Mouse (Mus musculus) stomach, embryonic 16.5 days (tissue): ENCODE results near the gene Nek5. TPM values are rescaled to one million over a fixed set of nuclear protein-coding genes. Genes with fewer than 3 reads are reported as not detected.
A peak's percentile ranks its signal among the peaks of the same experiment; 100 is the strongest.

Experiments
- ATAC-seq: fragments of 200-750 bp; cut with Nextera tagmentation; 2 replicates; pipeline ENCODE4 v1.8.0; 2017; ENCODE audit warnings: moderate number of reproducible peaks, moderate TSS enrichment; ENCODE audit not compliant: insufficient read depth, low FRiP score
- H3K27ac ChIP-seq: fragments of 300-500 bp; sonication (generic); 2 replicates; pipeline ENCODE4 v1.5.1; 2014; ENCODE audit warnings: low read length
- H3K27me3 ChIP-seq: fragments of 300-500 bp; sonication (generic); 2 replicates; pipeline ENCODE4 v1.6.1; 2014; ENCODE audit warnings: low read length, control low read depth, mixed read lengths; ENCODE audit not compliant: control insufficient read depth, insufficient read depth
- H3K36me3 ChIP-seq: fragments of 300-500 bp; sonication (generic); 2 replicates; pipeline ENCODE4 v1.6.1; 2014; ENCODE audit warnings: low read length; ENCODE audit not compliant: control insufficient read depth, insufficient read depth
- H3K4me1 ChIP-seq: fragments of 300-500 bp; sonication (generic); 2 replicates; pipeline ENCODE4 v1.6.1; 2014; ENCODE audit warnings: low read length, control low read depth, mixed read lengths; ENCODE audit not compliant: control insufficient read depth, insufficient read depth
- H3K4me2 ChIP-seq: fragments of 300-500 bp; sonication (generic); 2 replicates; pipeline ENCODE4 v1.6.1; 2014; ENCODE audit warnings: low read depth, low read length, mixed read lengths
- H3K4me3 ChIP-seq: fragments of 300-500 bp; sonication (generic); replicated peaks from 2 replicates; pipeline ENCODE4 v1.5.1; 2014; ENCODE audit warnings: mild to moderate bottlenecking, low read length
- H3K9ac ChIP-seq: fragments of 300-500 bp; sonication (generic); 2 replicates; pipeline ENCODE4 v1.6.1; 2014; ENCODE audit warnings: low read length
- H3K9me3 ChIP-seq: fragments of 300-500 bp; sonication (generic); replicated peaks from 2 replicates; pipeline ENCODE4 v1.6.1; 2016; ENCODE audit warnings: low read length, control low read depth; ENCODE audit not compliant: control insufficient read depth
- WGBS: fragments of 180-500 bp; shearing (Covaris S2); extraction: QIAGEN DNeasy Blood & Tissue Kit; methylation state at CpG from one replicate; pipeline ENCODE4 v1.1.7; 2014; 5-methylcytosine and 5-hydroxymethylcytosine counted together
- polyA plus RNA-seq: library from polyadenylated mRNA; unstranded; fragments of >200 nt; fragmentation: Nextera tagmentation; extraction: Ambion mirVana; gene quantifications from 2 replicates; pipeline ENCODE4 v1.2.1, GENCODE M21; 2015

The Nek5 gene
- polyA plus RNA-seq, 1 experiment from 2014 or later: 0.58 TPM

- 49% methylated on average over 12 of the region's 12 CpGs for WGBS
- H3K4me1 ChIP-seq: peaks cover 3% of the 10 kb centered on the region; the same call in 1 of the 2 replicates
- H3K36me3 ChIP-seq: 0 out of 2 replicates have a peak, but pooled peaks cover 2% of the 10 kb centered on the region
- peak; percentile 68; the same call in 1 of the 2 replicates for ATAC-seq
- H3K27me3 ChIP-seq: no peaks in the 10 kb centered on the region
- H3K9me3 ChIP-seq: no peaks in the 10 kb centered on the region
- H3K9ac ChIP-seq: no peak overlapping the region
- H3K4me3 ChIP-seq: no peak overlapping the region
- no peak overlapping the region for H3K4me2 ChIP-seq
- no peak overlapping the region for H3K27ac ChIP-seq
These were observed 7.2 kb upstream of the Nek5 start for GRCm38 (mm10) chr8:22132062-22132461.

GRCm38 (mm10) chr8:22107020-22107419, 17.8 kb downstream of the Nek5 start:
- no peaks in the 10 kb centered on the region for H3K27me3 ChIP-seq
- WGBS: 71% methylated on average over 4 of the region's 4 CpGs
- H3K4me3 ChIP-seq: no peak overlapping the region
- no peaks in the 10 kb centered on the region for H3K4me1 ChIP-seq
- no peak overlapping the region for H3K9ac ChIP-seq
- no peak overlapping the region for H3K4me2 ChIP-seq
- H3K36me3 ChIP-seq: no peaks in the 10 kb centered on the region
- no peak overlapping the region for H3K27ac ChIP-seq
- H3K9me3 ChIP-seq: no peaks in the 10 kb centered on the region
- ATAC-seq: no peak

- WGBS: 47% methylated on average over 8 of the region's 8 CpGs
These were observed 33.3 kb downstream of the Nek5 start for GRCm38 (mm10) chr8:22091568-22091967.

GRCm38 (mm10) chr8:22089226-22089625, 35.6 kb downstream of the Nek5 start:
- no peak overlapping the region for H3K4me2 ChIP-seq
- WGBS: 97% methylated on average over 4 of the region's 4 CpGs
- H3K9ac ChIP-seq: no peak overlapping the region
- H3K27ac ChIP-seq: no peak overlapping the region
- no peaks in the 10 kb centered on the region for H3K4me1 ChIP-seq
- H3K27me3 ChIP-seq: no peaks in the 10 kb centered on the region
- no peaks in the 10 kb centered on the region for H3K9me3 ChIP-seq
- no peak overlapping the region for H3K4me3 ChIP-seq
- ATAC-seq: no peak
- H3K36me3 ChIP-seq: no peaks in the 10 kb centered on the region

More at GRCm38 (mm10) chr8:22091568-22091967, 33.3 kb downstream of the Nek5 start:
- H3K9ac ChIP-seq: no peak overlapping the region
- ATAC-seq: no peak
- H3K27me3 ChIP-seq: no peaks in the 10 kb centered on the region
- H3K4me1 ChIP-seq: no peaks in the 10 kb centered on the region
- no peak overlapping the region for H3K4me2 ChIP-seq
- H3K36me3 ChIP-seq: no peaks in the 10 kb centered on the region
- H3K4me3 ChIP-seq: no peak overlapping the region
- H3K27ac ChIP-seq: no peak overlapping the region
- H3K9me3 ChIP-seq: no peaks in the 10 kb centered on the region

DNA sequence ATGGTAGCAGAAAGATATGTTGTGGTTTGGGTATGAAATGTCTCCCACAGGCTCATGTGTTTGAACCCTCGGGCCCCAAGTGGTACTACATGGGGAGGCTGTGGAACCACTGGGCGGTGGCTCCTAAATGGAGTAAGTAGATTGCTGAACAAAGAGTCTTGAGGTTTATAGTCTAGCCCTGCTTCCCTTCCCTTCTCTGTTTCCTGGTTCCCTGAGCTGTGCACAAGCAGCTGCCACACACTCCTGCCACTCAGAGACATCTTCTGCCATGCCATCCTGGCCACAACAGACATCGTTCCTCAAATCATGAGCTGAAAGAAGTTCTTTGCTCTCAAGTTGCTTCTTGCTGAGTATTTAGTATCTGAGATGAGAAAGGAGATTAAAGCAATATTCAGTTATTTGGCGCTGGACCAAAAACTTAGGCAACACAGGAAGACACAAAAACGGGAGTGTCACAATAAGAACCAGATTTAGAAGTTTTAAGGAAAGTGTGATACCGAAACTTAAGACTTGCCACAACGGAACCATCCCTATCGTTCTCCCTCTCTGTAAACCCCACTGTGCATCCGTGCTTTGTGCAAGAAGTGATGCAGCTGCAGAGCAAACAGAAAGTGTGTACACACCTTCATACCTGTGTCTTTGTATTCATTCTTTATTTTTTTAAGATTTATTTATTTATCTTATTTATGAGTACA, 45.4 kb downstream of the Nek5 start:
- Histone ChIP-seq H3K9ac (no peak overlapping the region), H3K4me3 (no peak overlapping the region), H3K4me1 (no peaks in the 10 kb centered on the region), H3K9me3 (no peaks in the 10 kb centered on the region), H3K27me3 (no peaks in the 10 kb centered on the region), H3K36me3 (no peaks in the 10 kb centered on the region), H3K4me2 (no peak overlapping the region), H3K27ac (no peak overlapping the region)
- no peak for ATAC-seq
- WGBS: 79% methylated on average over 9 of the region's 9 CpGs

- H3K9ac ChIP-seq: no peak overlapping the region; the same call in 1 of the 2 replicates
- peaks cover 5% of the 10 kb centered on the region; the same call in 1 of the 2 replicates for H3K4me1 ChIP-seq
- WGBS: 3% methylated on average over 3 of the region's 3 CpGs
- H3K27me3 ChIP-seq: peaks cover 5% of the 10 kb centered on the region; the same call in 1 of the 2 replicates
- H3K9me3 ChIP-seq: no peaks in the 10 kb centered on the region
- ATAC-seq: no peak
- peaks cover 15% of the 10 kb centered on the region for H3K36me3 ChIP-seq
- peak overlapping the region; percentile 95 for H3K4me2 ChIP-seq
- peak overlapping the region; percentile 83 for H3K4me3 ChIP-seq
- H3K27ac ChIP-seq: no peak overlapping the region
These were observed 63.7 kb downstream of the Nek5 start for GRCm38 (mm10) chr8:22061126-22061525.

GRCm38 (mm10) chr8:22060446-22060889, 64.4 kb downstream of the Nek5 start, which contains the start of gene Alg11:
Gene Alg11 (plus strand): TSS chr8:22060721.
- H3K9me3 ChIP-seq: no peaks in the 10 kb centered on the region
- H3K4me3 ChIP-seq: peak within 1 kb of the TSS; percentile 83
- H3K27ac ChIP-seq: peak within 1 kb of the TSS; percentile 55; the same call in 1 of the 2 replicates
- H3K36me3 ChIP-seq: peaks cover 9% of the 10 kb centered on the region
- under 1% methylated on average over 31 of the region's 36 CpGs for WGBS
- H3K27me3 ChIP-seq: peaks cover 5% of the 10 kb centered on the region; the same call in 1 of the 2 replicates
- H3K9ac ChIP-seq: peak within 1 kb of the TSS; percentile 76
- peak; percentile 100 for ATAC-seq
- peak within 1 kb of the TSS; percentile 98 for H3K4me2 ChIP-seq
- peaks cover 5% of the 10 kb centered on the region; the same call in 1 of the 2 replicates for H3K4me1 ChIP-seq

DNA sequence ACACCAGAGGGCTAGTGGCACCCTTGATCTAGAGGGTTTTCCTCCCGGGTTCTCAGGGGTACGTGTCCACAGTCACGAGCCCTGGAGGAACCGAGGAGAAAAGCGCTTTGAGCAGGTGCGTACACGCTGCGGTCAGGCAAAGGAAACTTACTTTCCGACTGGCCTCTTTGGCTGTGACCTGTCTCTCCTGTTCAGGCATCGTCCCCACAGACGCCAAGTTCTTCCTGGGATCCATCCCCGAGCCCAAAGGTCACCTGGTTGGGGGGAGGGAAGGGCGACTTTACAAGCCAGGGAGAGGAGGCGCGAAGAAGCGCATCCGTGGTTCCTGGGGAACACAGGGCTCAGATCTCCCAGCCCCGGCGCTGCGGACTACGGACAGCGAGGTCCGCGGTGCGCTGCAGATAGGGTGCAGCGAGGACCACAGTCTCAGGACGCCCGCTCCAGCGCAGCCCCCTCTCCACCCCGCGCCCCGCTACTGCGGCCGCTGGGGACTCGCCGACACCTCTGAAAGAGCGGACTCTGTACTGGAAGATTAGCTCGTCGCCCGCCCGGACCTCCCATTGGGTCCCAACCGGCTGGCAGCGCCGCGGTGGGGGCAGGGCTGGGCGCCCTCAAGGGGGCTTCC, 64.9 kb downstream of the Nek5 start, which contains the start of gene Atp7b:
TSS of gene Atp7b (minus strand) at position 485 of the 625 bp plus-strand sequence.
- Histone ChIP-seq H3K27me3 (peaks cover 5% of the 10 kb centered on the region; the same call in 1 of the 2 replicates), H3K9ac (peak within 1 kb of the TSS; percentile 76), H3K4me1 (peaks cover 5% of the 10 kb centered on the region; the same call in 1 of the 2 replicates), H3K9me3 (no peaks in the 10 kb centered on the region), H3K27ac (peak within 1 kb of the TSS; percentile 55; the same call in 1 of the 2 replicates), H3K4me3 (peak within 1 kb of the TSS; percentile 83), H3K36me3 (peaks cover 4% of the 10 kb centered on the region), H3K4me2 (peak within 1 kb of the TSS; percentile 98)
- ATAC-seq: peak; percentile 83
- WGBS: under 1% methylated on average over 45 of the region's 46 CpGs
